In genomic region chr1:60930397-60930796, GRCm38 (mm10) we compare ENCODE assay signal across 25 mouse cellular contexts. TPM values are rescaled to one million over a fixed set of nuclear protein-coding genes. Genes with fewer than 3 reads are reported as not detected.
DNase-seq lines count a peak whose midpoint lies in the region; ATAC-seq lines count a peak whose summit lies in the region.
"Had no signal": no experiment of that assay in that cellular context is flagged by ENCODE, and none has a peak within 500 bp of the region (broad histone marks: within the 10 kb centered on the region; RNA-seq: fewer than 3 reads in every experiment).

No protein-coding gene starts in this region.

- H3K4me3 ChIP-seq in forebrain, embryonic 13.5 days = no peak overlapping the region
- H3K4me3 ChIP-seq: embryonic facial prominence, embryonic 12.5 days; embryonic facial prominence, embryonic 15.5 days; forebrain, embryonic 15.5 days; hindbrain, embryonic 12.5 days had no signal

- ATAC-seq in activated CD4-positive, CD25-positive, alpha-beta regulatory T cell, adult 4 months = peak; percentile 49
- no peak for ATAC-seq in forebrain, embryonic 13.5 days
- ATAC-seq: forebrain, embryonic 15.5 days; hindbrain, embryonic 16.5 days; intestine, postnatal 0 days had no signal

- no peaks in the 10 kb centered on the region for H3K4me1 ChIP-seq in forebrain, embryonic 13.5 days
- H3K4me1 ChIP-seq: embryonic facial prominence, embryonic 12.5 days; embryonic facial prominence, embryonic 15.5 days; hindbrain, embryonic 12.5 days had no signal

- H3K9ac ChIP-seq in forebrain, embryonic 13.5 days = no peak overlapping the region
- H3K9ac ChIP-seq: embryonic facial prominence, embryonic 12.5 days; embryonic facial prominence, embryonic 15.5 days; forebrain, embryonic 15.5 days; hindbrain, embryonic 12.5 days had no signal

- no peak overlapping the region for H3K27ac ChIP-seq in forebrain, embryonic 13.5 days
- H3K27ac ChIP-seq: embryonic facial prominence, embryonic 12.5 days; embryonic facial prominence, embryonic 15.5 days; forebrain, embryonic 15.5 days; hindbrain, embryonic 12.5 days had no signal

- WGBS in forebrain, embryonic 13.5 days = 85% methylated on average over 7 of the region's 7 CpGs

- DNase-seq in CD4-positive helper T cell, adult 2 months (ENCODE audit: low read depth, low spot score) = peak; percentile 51
- DNase-seq in CD4-positive, CD25-positive, alpha-beta regulatory T cell, adult 2 months (ENCODE audit: low read depth, low spot score) = peak; percentile 46
- no peak for DNase-seq in liver
- DNase-seq in cerebellum, adult 9-11 months = no peak
- DNase-seq: adrenal gland, postnatal 10 days; adrenal gland, postnatal 36 days; cerebellum, adult 18-20 months; cerebellum, adult 9-10 months; cerebellum, postnatal 25 days; gastrocnemius, postnatal 25 days had no signal

- no peak overlapping the region for H3K4me2 ChIP-seq in forebrain, embryonic 13.5 days
- H3K4me2 ChIP-seq: embryonic facial prominence, embryonic 12.5 days; embryonic facial prominence, embryonic 15.5 days; forebrain, embryonic 15.5 days; heart, embryonic 11.5 days; hindbrain, embryonic 12.5 days had no signal

- H3K36me3 ChIP-seq in forebrain, embryonic 13.5 days (ENCODE audit: poor library complexity, severe bottlenecking) = no peaks in the 10 kb centered on the region
- H3K36me3 ChIP-seq: embryonic facial prominence, embryonic 12.5 days; embryonic facial prominence, embryonic 15.5 days; forebrain, embryonic 15.5 days; hindbrain, embryonic 12.5 days had no signal

- H3K9me3 ChIP-seq in forebrain, embryonic 13.5 days (replicated peaks) = no peaks in the 10 kb centered on the region
- H3K9me3 ChIP-seq: embryonic facial prominence, embryonic 12.5 days; embryonic facial prominence, embryonic 15.5 days; forebrain, embryonic 15.5 days; hindbrain, embryonic 12.5 days had no signal

- no peaks in the 10 kb centered on the region for H3K27me3 ChIP-seq in forebrain, embryonic 13.5 days
- H3K27me3 ChIP-seq: embryonic facial prominence, embryonic 12.5 days; embryonic facial prominence, embryonic 15.5 days; forebrain, embryonic 15.5 days; hindbrain, embryonic 12.5 days had no signal

RNA-seq across cellular contexts. Expression of gene Ctla4, which starts 43.6 kb away (rescaled TPM):
- polyA plus RNA-seq in activated CD4-positive, CD25-positive, alpha-beta regulatory T cell, adult 4 months (2017; shearing (Covaris generic)) = 100 to 1,000 TPM; 242 to 284 TPM
- not detected in 2 replicates for polyA plus RNA-seq in forebrain, embryonic 13.5 days (2015; fragmentation: Nextera tagmentation; extraction: Ambion mirVana)
- polyA plus RNA-seq: C2C12; embryonic facial prominence, embryonic 12.5 days; embryonic facial prominence, embryonic 15.5 days; forebrain, embryonic 11.5 days; forebrain, embryonic 15.5 days; gonadal fat pad, adult 2 months; heart, embryonic 14.5 days; heart, postnatal 0 days; hindbrain, embryonic 12.5 days; hindbrain, embryonic 16.5 days; intestine, embryonic 14.5 days; intestine, postnatal 0 days had no signal

RNA-seq across cellular contexts. Expression of gene Icos, which starts 47.3 kb away (rescaled TPM):
- polyA plus RNA-seq in activated CD4-positive, CD25-positive, alpha-beta regulatory T cell, adult 4 months (2017; shearing (Covaris generic)) = 100 to 1,000 TPM; 474 to 595 TPM
- 0.06 TPM in 1 of 2 replicates, not detected in the other for polyA plus RNA-seq in forebrain, embryonic 13.5 days (2015; fragmentation: Nextera tagmentation; extraction: Ambion mirVana)
- polyA plus RNA-seq: C2C12; forebrain, embryonic 11.5 days had no signal

Comparison
In these comparisons a context has a peak if more than half of its experiments do, and no peak if none do; other contexts are left out.
1. DNase-seq: peak in CD4-positive helper T cell, adult 2 months (single experiment) and CD4-positive, CD25-positive, alpha-beta regulatory T cell, adult 2 months (single experiment); none in liver (single experiment) and cerebellum, adult 9-11 months (single experiment).
2. RNA of gene Ctla4, which starts 43.6 kb away (polyA plus RNA-seq): 242 to 284 TPM in activated CD4-positive, CD25-positive, alpha-beta regulatory T cell, adult 4 months; not detected in forebrain, embryonic 13.5 days; every median in the first group is over 100 times any median in the second.
3. RNA of gene Icos, which starts 47.3 kb away (polyA plus RNA-seq): 474 to 595 TPM in activated CD4-positive, CD25-positive, alpha-beta regulatory T cell, adult 4 months; 0.06 TPM in forebrain, embryonic 13.5 days; every median in the first group is over 100 times any median in the second.